Comparison of ENCODE assay signal across 8 mouse cellular contexts in genomic region chr19:4303640-4303995, GRCm38 (mm10). TPM values are rescaled to one million over a fixed set of nuclear protein-coding genes. Genes with fewer than 3 reads are reported as not detected.
DNase-seq lines count a peak whose midpoint lies in the region; ATAC-seq lines count a peak whose summit lies in the region.

No protein-coding gene starts in this region.

- peaks cover 74% of the 10 kb centered on the region for H3K4me1 ChIP-seq in heart, embryonic 13.5 days
- peaks cover 66% of the 10 kb centered on the region for H3K4me1 ChIP-seq in heart, embryonic 10.5 days
- H3K4me1 ChIP-seq in neural tube, embryonic 12.5 days = peaks cover 63% of the 10 kb centered on the region
- H3K4me1 ChIP-seq in liver, embryonic 15.5 days (replicated peaks) = peaks cover 73% of the 10 kb centered on the region

- intact Hi-C loops in gastrocnemius, postnatal 14 days (cut with DNase I; ENCODE audit: low total_unique reads) = no loop called here

- H3K4me2 ChIP-seq in heart, embryonic 13.5 days = peak overlapping the region; percentile 82; the same call in 1 of the 2 replicates
- H3K4me2 ChIP-seq in neural tube, embryonic 12.5 days (replicated peaks) = peak overlapping the region; percentile 79; the same call in 1 of the 2 replicates
- peak overlapping the region; percentile 90 for H3K4me2 ChIP-seq in liver, embryonic 15.5 days

- no peak overlapping the region for H3K4me3 ChIP-seq in heart, embryonic 13.5 days
- H3K4me3 ChIP-seq in heart, embryonic 10.5 days = no peak overlapping the region
- H3K4me3 ChIP-seq in neural tube, embryonic 12.5 days = no peak overlapping the region
- H3K4me3 ChIP-seq in liver, embryonic 15.5 days (replicated peaks) = peak overlapping the region; percentile 80

- no peaks in the 10 kb centered on the region for H3K9me3 ChIP-seq in heart, embryonic 13.5 days
- H3K9me3 ChIP-seq in heart, embryonic 10.5 days = no peaks in the 10 kb centered on the region
- H3K9me3 ChIP-seq in neural tube, embryonic 12.5 days = no peaks in the 10 kb centered on the region
- no peaks in the 10 kb centered on the region for H3K9me3 ChIP-seq in liver, embryonic 15.5 days (replicated peaks)

- no peak for DNase-seq in heart, embryonic 10.5 days (ENCODE audit: low spot score)
- DNase-seq in neural tube, embryonic 10.5 days (ENCODE audit: extremely low spot score, low spot score) = no peak
- peak; percentile 51 for DNase-seq in thymus, postnatal 4 days
- DNase-seq in urinary bladder, adult 18-20 months (ENCODE audit: low spot score in 2 of 2) = no peak
- no peak for DNase-seq in gastrocnemius, postnatal 14 days

- H3K27me3 ChIP-seq in heart, embryonic 13.5 days (replicated peaks) = peaks cover 7% of the 10 kb centered on the region; the same call in 1 of the 2 replicates
- no peaks in the 10 kb centered on the region for H3K27me3 ChIP-seq in heart, embryonic 10.5 days (ENCODE audit: insufficient read depth, poor library complexity, severe bottlenecking)
- H3K27me3 ChIP-seq in neural tube, embryonic 12.5 days (replicated peaks) = no peaks in the 10 kb centered on the region
- 0 out of 2 replicates have a peak, but pooled peaks cover 6% of the 10 kb centered on the region for H3K27me3 ChIP-seq in liver, embryonic 15.5 days

- ATAC-seq in heart, embryonic 13.5 days (ENCODE audit: extremely low read depth, insufficient number of reproducible peaks, low FRiP score, low TSS enrichment) = no peak
- no peak for ATAC-seq in neural tube, embryonic 12.5 days (ENCODE audit: low FRiP score, low read depth)
- ATAC-seq in liver, embryonic 15.5 days (ENCODE audit: insufficient read depth) = no peak

- WGBS in heart, embryonic 13.5 days = 85% methylated on average over 5 of the region's 5 CpGs
- 90% methylated on average over 5 of the region's 5 CpGs for WGBS in heart, embryonic 10.5 days
- WGBS in neural tube, embryonic 12.5 days = 94% methylated on average over 5 of the region's 5 CpGs
- WGBS in liver, embryonic 15.5 days (ENCODE audit: insufficient replicate concordance) = 72% methylated on average over 5 of the region's 5 CpGs

- peak overlapping the region; percentile 85; the same call in 1 of the 2 replicates for H3K27ac ChIP-seq in heart, embryonic 13.5 days (replicated peaks)
- H3K27ac ChIP-seq in heart, embryonic 10.5 days = no peak overlapping the region
- no peak overlapping the region for H3K27ac ChIP-seq in neural tube, embryonic 12.5 days
- H3K27ac ChIP-seq in liver, embryonic 15.5 days (replicated peaks) = peak overlapping the region; percentile 82

- H3K9ac ChIP-seq in heart, embryonic 13.5 days = no peak overlapping the region
- 0 out of 2 replicates have a peak overlapping the region, but pooled peaks have one; percentile 30 for H3K9ac ChIP-seq in neural tube, embryonic 12.5 days
- H3K9ac ChIP-seq in liver, embryonic 15.5 days = no peak overlapping the region

- no peaks in the 10 kb centered on the region for H3K36me3 ChIP-seq in heart, embryonic 13.5 days
- no peaks in the 10 kb centered on the region for H3K36me3 ChIP-seq in heart, embryonic 10.5 days
- H3K36me3 ChIP-seq in neural tube, embryonic 12.5 days = no peaks in the 10 kb centered on the region
- H3K36me3 ChIP-seq in liver, embryonic 15.5 days (replicated peaks) = no peaks in the 10 kb centered on the region

RNA-seq across cellular contexts. Expression of gene Grk2, which starts 2.4 kb away (rescaled TPM):
- 9.4 and 12.9 TPM in 2 replicates for polyA plus RNA-seq in heart, embryonic 13.5 days (2015; fragmentation: Nextera tagmentation; extraction: Ambion mirVana)
- 12.0 and 16.5 TPM in 2 replicates for polyA plus RNA-seq in heart, embryonic 10.5 days (2016; fragmentation: Nextera tagmentation; extraction: Ambion mirVana)
- 19.7 and 21.2 TPM in 2 replicates for polyA plus RNA-seq in neural tube, embryonic 12.5 days (2016; fragmentation: Nextera tagmentation; extraction: Ambion mirVana)
- 12.4 and 13.2 TPM in 2 replicates for polyA plus RNA-seq in liver, embryonic 15.5 days (2015; fragmentation: Nextera tagmentation; extraction: Ambion mirVana)
- 10 to 100 TPM; 31.8 to 36.4 TPM for total RNA-seq in gastrocnemius, postnatal 14 days (2021)

RNA-seq across cellular contexts. Expression of gene Ankrd13d, which starts 20.7 kb away (rescaled TPM):
- polyA plus RNA-seq in heart, embryonic 13.5 days (2015; fragmentation: Nextera tagmentation; extraction: Ambion mirVana) = 1.0 and 1.6 TPM in 2 replicates
- 1.9 and 3.6 TPM in 2 replicates for polyA plus RNA-seq in heart, embryonic 10.5 days (2016; fragmentation: Nextera tagmentation; extraction: Ambion mirVana)
- 18.5 and 19.0 TPM in 2 replicates for polyA plus RNA-seq in neural tube, embryonic 12.5 days (2016; fragmentation: Nextera tagmentation; extraction: Ambion mirVana)
- 0.90 and 1.5 TPM in 2 replicates for polyA plus RNA-seq in liver, embryonic 15.5 days (2015; fragmentation: Nextera tagmentation; extraction: Ambion mirVana)
- total RNA-seq in gastrocnemius, postnatal 14 days (2021) = under 1 TPM; 0.62 to 0.90 TPM

RNA-seq across cellular contexts. Expression of gene Ssh3, which starts 34.6 kb away (rescaled TPM):
- polyA plus RNA-seq in heart, embryonic 13.5 days (2015; fragmentation: Nextera tagmentation; extraction: Ambion mirVana) = 5.0 and 6.7 TPM in 2 replicates
- 2.9 and 3.5 TPM in 2 replicates for polyA plus RNA-seq in heart, embryonic 10.5 days (2016; fragmentation: Nextera tagmentation; extraction: Ambion mirVana)
- 5.9 and 7.0 TPM in 2 replicates for polyA plus RNA-seq in neural tube, embryonic 12.5 days (2016; fragmentation: Nextera tagmentation; extraction: Ambion mirVana)
- 2.0 and 2.3 TPM in 2 replicates for polyA plus RNA-seq in liver, embryonic 15.5 days (2015; fragmentation: Nextera tagmentation; extraction: Ambion mirVana)
- total RNA-seq in gastrocnemius, postnatal 14 days (2021) = 1 to 10 TPM; 2.6 to 4.4 TPM

Comparison
In these comparisons a context has a peak if more than half of its experiments do, and no peak if none do; other contexts are left out.
1. H3K27ac ChIP-seq: peak in heart, embryonic 13.5 days (single experiment) and liver, embryonic 15.5 days (single experiment); none in heart, embryonic 10.5 days (single experiment) and neural tube, embryonic 12.5 days (single experiment).
2. Peak in every context shown above with its lines, with median percentiles within 50 percentile points of each other: H3K4me2 ChIP-seq.